Mouse (Mus musculus) CH12.LX (cell line): Measurements from ENCODE around the gene Bhlha15. TPM values are rescaled to one million over a fixed set of nuclear protein-coding genes. Genes with fewer than 3 reads are reported as not detected.

Source experiments
- DNase-seq: peaks from one replicate; pipeline ENCODE4 v3.0.0-alpha.2; 2013; ENCODE audit errors: extremely low read depth
- H3K27ac ChIP-seq: 2 replicates; pipeline ENCODE4 v1.5.1; 2012; ENCODE audit warnings: low read depth, mild to moderate bottlenecking, control low read depth, moderate library complexity; ENCODE audit not compliant: insufficient read depth
- H3K27me3 ChIP-seq: replicated peaks from 2 replicates; pipeline ENCODE3; 2012; ENCODE audit warnings: inconsistent platforms
- H3K36me3 ChIP-seq, 2 experiments: replicated peaks in 1 of 2; 2 replicates each; pipeline versions ENCODE3 to v1.6.1; 2012; ENCODE audit warnings: inconsistent platforms in 1 of 2, low read length in 1 of 2, mild to moderate bottlenecking in 1 of 2, mixed read lengths in 1 of 2, moderate library complexity in 1 of 2; ENCODE audit not compliant: control insufficient read depth in 1 of 2, insufficient read depth in 1 of 2
- H3K4me1 ChIP-seq, 2 experiments: 2 replicates each; pipeline ENCODE4 v1.6.1; 2012; ENCODE audit warnings: inconsistent platforms in 1 of 2, moderate library complexity in 1 of 2; ENCODE audit not compliant: insufficient read depth in 2 of 2, control insufficient read depth in 1 of 2
- H3K4me2 ChIP-seq: 2 replicates; pipeline ENCODE4 v1.6.1; 2012; ENCODE audit warnings: low read depth, mild to moderate bottlenecking, control low read depth; ENCODE audit not compliant: poor library complexity, insufficient read depth, severe bottlenecking
- H3K4me3 ChIP-seq, 3 experiments: fragments of 150-350 bp in 1 of 3; sonication (generic) in 1 of 3; replicated peaks in 1 of 3; 2 replicates each; pipeline versions ENCODE3 to v1.5.1; 2011 to 2012; ENCODE audit warnings: low read depth in 2 of 3, low read length in 2 of 3, mild to moderate bottlenecking in 2 of 3, moderate library complexity in 2 of 3, control low read depth in 1 of 3, improper control_type of control experiment in 1 of 3, inconsistent platforms in 1 of 3, mixed read lengths in 1 of 3; ENCODE audit not compliant: poor library complexity in 1 of 3
- H3K79me2 ChIP-seq: replicated peaks from 2 replicates; pipeline ENCODE4 v1.6.1; 2012; ENCODE audit warnings: mild to moderate bottlenecking, moderate library complexity; ENCODE audit not compliant: control insufficient read depth, poor library complexity, insufficient read depth, severe bottlenecking; ENCODE audit errors: extremely low read depth
- H3K9ac ChIP-seq: 2 replicates; pipeline ENCODE4 v1.6.1; 2012; ENCODE audit warnings: low read depth, mild to moderate bottlenecking, control low read depth, moderate library complexity; ENCODE audit not compliant: insufficient read depth
- H3K9me3 ChIP-seq: replicated peaks from 2 replicates; pipeline ENCODE3; 2012; ENCODE audit warnings: low read length, inconsistent platforms, mixed read lengths
- BHLHE40 ChIP-seq: IDR thresholded peaks from 2 replicates; pipeline ENCODE4 v1.6.1; 2011; ENCODE audit warnings: mild to moderate bottlenecking, low read depth, low read length, improper control_type of control experiment
- CHD1 ChIP-seq: IDR thresholded peaks from 2 replicates; pipeline ENCODE4 v1.6.1; 2012; ENCODE audit warnings: low read depth, low read length, improper control_type of control experiment, inconsistent platforms
- CHD2 ChIP-seq: IDR thresholded peaks from 2 replicates; pipeline ENCODE4 v1.6.1; 2011; ENCODE audit warnings: low read length, improper control_type of control experiment
- CTCF ChIP-seq, 2 experiments: IDR thresholded peaks in 1 of 2; conservative IDR thresholded peaks in 1 of 2; 2 replicates each; pipeline ENCODE4 v1.5.1; 2011 to 2012; ENCODE audit warnings: low read depth in 2 of 2, low read length in 2 of 2, improper control_type of control experiment in 1 of 2, inconsistent platforms in 1 of 2, mild to moderate bottlenecking in 1 of 2, moderate library complexity in 1 of 2
- E2F4 ChIP-seq: IDR thresholded peaks from 2 replicates; pipeline ENCODE4 v1.6.1; 2011; ENCODE audit warnings: low read depth, low read length, improper control_type of control experiment; ENCODE audit not compliant: insufficient replicate concordance
- GABPA ChIP-seq: IDR thresholded peaks from 2 replicates; pipeline ENCODE4 v1.6.1; 2012; ENCODE audit warnings: low read depth, low read length, improper control_type of control experiment, inconsistent platforms; ENCODE audit not compliant: insufficient replicate concordance
- HCFC1 ChIP-seq: IDR thresholded peaks from 2 replicates; pipeline ENCODE4 v1.6.1; 2012; ENCODE audit warnings: low read depth, mild to moderate bottlenecking, inconsistent platforms, low read length, improper control_type of control experiment
- JUN ChIP-seq: IDR thresholded peaks from 2 replicates; pipeline ENCODE4 v1.6.1; 2011; ENCODE audit warnings: low read depth, mild to moderate bottlenecking, low read length, improper control_type of control experiment, moderate library complexity; ENCODE audit not compliant: insufficient read depth
- KAT2A ChIP-seq: IDR thresholded peaks from 2 replicates; pipeline ENCODE4 v1.6.1; 2012; ENCODE audit warnings: low read length, improper control_type of control experiment, inconsistent platforms; ENCODE audit not compliant: insufficient replicate concordance
- MEF2A ChIP-seq: IDR thresholded peaks from 2 replicates; pipeline ENCODE4 v1.6.1; 2014; ENCODE audit warnings: low read depth, mild to moderate bottlenecking, inconsistent platforms, low read length, improper control_type of control experiment, borderline replicate concordance
- MXI1 ChIP-seq: IDR thresholded peaks from 2 replicates; pipeline ENCODE4 v1.6.1; 2011; ENCODE audit warnings: mild to moderate bottlenecking, low read depth, low read length, improper control_type of control experiment
- MYC ChIP-seq: IDR thresholded peaks from 2 replicates; pipeline ENCODE4 v1.6.1; 2011; ENCODE audit warnings: low read depth, mild to moderate bottlenecking, improper control_type of control experiment, low read length
- NELFE ChIP-seq: IDR thresholded peaks from 2 replicates; pipeline ENCODE4 v1.6.1; 2011; ENCODE audit warnings: low read depth, low read length, improper control_type of control experiment
- NRF1 ChIP-seq: IDR thresholded peaks from 2 replicates; pipeline ENCODE4 v1.6.1; 2014; ENCODE audit warnings: low read depth, mild to moderate bottlenecking, inconsistent platforms, low read length, improper control_type of control experiment, moderate library complexity
- POLR2AphosphoS2 ChIP-seq: IDR thresholded peaks from 2 replicates; pipeline ENCODE4 v1.6.1; 2011; ENCODE audit warnings: low read depth, low read length, improper control_type of control experiment
- RCOR1 ChIP-seq: conservative IDR thresholded peaks from 2 replicates; pipeline ENCODE4 v1.6.1; 2012; ENCODE audit warnings: low read depth, mild to moderate bottlenecking, inconsistent platforms, low read length, improper control_type of control experiment
- SIN3A ChIP-seq: IDR thresholded peaks from 2 replicates; pipeline ENCODE4 v1.6.1; 2012; ENCODE audit warnings: low read length, improper control_type of control experiment, inconsistent platforms
- TCF12 ChIP-seq: IDR thresholded peaks from 2 replicates; pipeline ENCODE4 v1.6.1; 2014; ENCODE audit warnings: low read depth, mild to moderate bottlenecking, inconsistent platforms, low read length, improper control_type of control experiment
- UBTF ChIP-seq: IDR thresholded peaks from 2 replicates; pipeline ENCODE4 v1.6.1; 2012; ENCODE audit warnings: low read depth, mild to moderate bottlenecking, inconsistent platforms, low read length, improper control_type of control experiment, moderate library complexity
- USF2 ChIP-seq: conservative IDR thresholded peaks from 2 replicates; pipeline ENCODE4 v1.6.1; 2011; ENCODE audit warnings: low read depth, low read length, improper control_type of control experiment
- ZC3H11A ChIP-seq: IDR thresholded peaks from 2 replicates; pipeline ENCODE4 v1.6.1; 2012; ENCODE audit warnings: low read depth, mild to moderate bottlenecking, inconsistent platforms, low read length, improper control_type of control experiment
- ZKSCAN1 ChIP-seq: IDR thresholded peaks from 2 replicates; pipeline ENCODE4 v1.6.1; 2012; ENCODE audit warnings: low read depth, inconsistent platforms, low read length, improper control_type of control experiment, borderline replicate concordance
- ZMIZ1 ChIP-seq: IDR thresholded peaks from 2 replicates; pipeline ENCODE4 v1.6.1; 2012; ENCODE audit warnings: low read depth, mild to moderate bottlenecking, inconsistent platforms, low read length, improper control_type of control experiment
- ZNF384 ChIP-seq: IDR thresholded peaks from 2 replicates; pipeline ENCODE4 v1.6.1; 2012; ENCODE audit warnings: low read depth, low read length, improper control_type of control experiment, inconsistent platforms
- dilution Hi-C: fragments of 300-500 bp; cut with MboI; formaldehyde crosslinking; loops from 2 replicates; pipeline ENCODE4 v1.14.3; 2020; ENCODE audit warnings: low sequenced_read_pairs; ENCODE audit not compliant: extremely low pct_unique_long_range_greater_than_20kb, extremely low pct_ligation_motif_present
- in situ Hi-C: fragments of 300-500 bp; cut with MboI; formaldehyde crosslinking; loops from 3 replicates; pipeline ENCODE4 v1.14.3; 2019; ENCODE audit warnings: low sequenced_read_pairs, low pct_ligation_motif_present, low pct_unique_long_range_greater_than_20kb, mixed read lengths
- polyA plus RNA-seq: library from polyadenylated mRNA; unstranded; fragments of >175 nt; gene quantifications from 2 replicates; pipeline ENCODE4 v1.2.1, GENCODE M21; 2012; ENCODE audit warnings: low read depth; ENCODE audit not compliant: insufficient read length
- total RNA-seq, 2 experiments: library from RNA; depleted of rRNA; stranded (reverse); fragments of 300-350 nt in 1 of 2; fragments of >200 nt in 1 of 2; gene quantifications; 2 replicates each; pipeline ENCODE4 v1.2.3; 2012 to 2014

Bhlha15 gene
- total and polyA plus RNA-seq, 3 experiments = 0.90 to 6.1 (median 4.0) TPM

- Histone ChIP-seq H3K79me2 (no peaks in the 10 kb centered on the region), H3K4me2 (no peak overlapping the region), H3K27me3 (no peaks in the 10 kb centered on the region), H3K9me3 (no peaks in the 10 kb centered on the region), H3K4me3 (no peak overlapping the region), H3K27ac (peak overlapping the region; percentile 22; the same call in 1 of the 2 replicates), H3K4me1 (peaks cover 3 to 14% of the 10 kb centered on the region in 2 experiments)
- DNase-seq = peak; percentile 24
- TF ChIP-seq NRF1 (no peak), USF2 (no peak), ZNF384 (no peak), E2F4 (no peak), JUN (no peak), KAT2A (no peak), HCFC1 (no peak), RCOR1 (no peak), SIN3A (no peak), NELFE (no peak), MXI1 (no peak), CTCF (conservative IDR thresholded peaks at IDR 0.05 in 1 of 2, IDR thresholded peaks at IDR 0.05 in 1 of 2; ENCODE audit: low read depth in 2 of 2, low read length in 2 of 2) (no peak), MYC (no peak)
- TF ChIP-seq, all 38 proteins: peak for 0
- dilution Hi-C loops (no loop called here), in situ Hi-C loops (no loop called here)
- Histone ChIP-seq H3K9ac (no peak overlapping the region), H3K36me3 (peaks cover 21 to 71% of the 10 kb centered on the region in 2 experiments)
These were observed 24.3 kb upstream of the Bhlha15 start for GRCm38 (mm10) chr5:144165756-144166155.

- Histone ChIP-seq H3K36me3 (peaks cover 40 to 78% of the 10 kb centered on the region in 2 experiments), H3K9me3 (no peaks in the 10 kb centered on the region), H3K27me3 (no peaks in the 10 kb centered on the region), H3K27ac (no peak overlapping the region), H3K79me2 (no peaks in the 10 kb centered on the region), H3K4me3 (no peak overlapping the region), H3K4me2 (no peak overlapping the region), H3K4me1 (peaks cover 3 to 14% of the 10 kb centered on the region in 2 experiments), H3K9ac (no peak overlapping the region)
- TF ChIP-seq ZKSCAN1 (no peak), CTCF (conservative IDR thresholded peaks at IDR 0.05 in 1 of 2, IDR thresholded peaks at IDR 0.05 in 1 of 2; ENCODE audit: low read depth in 2 of 2, low read length in 2 of 2) (no peak), ZC3H11A (no peak), MEF2A (no peak), JUN (no peak), TCF12 (no peak), NELFE (no peak), ZMIZ1 (no peak), USF2 (no peak), BHLHE40 (no peak), ZNF384 (no peak), CHD2 (no peak), CHD1 (no peak), GABPA (no peak), UBTF (no peak), NRF1 (no peak), SIN3A (no peak), POLR2AphosphoS2 (no peak)
- DNase-seq = no peak
- dilution Hi-C loops = no loop called here
- in situ Hi-C loops = no loop called here
These were observed 20.7 kb upstream of the Bhlha15 start for GRCm38 (mm10) chr5:144169275-144169975.
